Mouse (Mus musculus) intestine, embryonic 16.5 days (tissue): ENCODE results near the gene Tmem89. TPM values are rescaled to one million over a fixed set of nuclear protein-coding genes. Genes with fewer than 3 reads are reported as not detected.
A peak's percentile ranks its signal among the peaks of the same experiment; 100 is the strongest.

Experiments used
- ATAC-seq: fragments of 200-750 bp; cut with Nextera tagmentation; 2 replicates; pipeline ENCODE4 v1.8.0; 2017; ENCODE audit warnings: moderate TSS enrichment, moderate library complexity
- H3K27ac ChIP-seq: fragments of 300-500 bp; sonication (generic); 2 replicates; pipeline ENCODE4 v1.5.1; 2014; ENCODE audit warnings: mild to moderate bottlenecking, low read length
- H3K27me3 ChIP-seq: fragments of 300-500 bp; sonication (generic); replicated peaks from 2 replicates; pipeline ENCODE4 v1.6.1; 2014; ENCODE audit warnings: low read length, control low read depth, mixed read lengths; ENCODE audit not compliant: control insufficient read depth, insufficient read depth
- H3K36me3 ChIP-seq: fragments of 300-500 bp; sonication (generic); 2 replicates; pipeline ENCODE4 v1.6.1; 2014; ENCODE audit warnings: low read length, control low read depth; ENCODE audit not compliant: control insufficient read depth, insufficient read depth
- H3K4me1 ChIP-seq: fragments of 300-500 bp; sonication (generic); 2 replicates; pipeline ENCODE4 v1.6.1; 2014; ENCODE audit warnings: low read length, control low read depth, mixed read lengths; ENCODE audit not compliant: control insufficient read depth, insufficient read depth
- H3K4me2 ChIP-seq: fragments of 300-500 bp; sonication (generic); 2 replicates; pipeline ENCODE4 v1.6.1; 2014; ENCODE audit warnings: low read depth, low read length, control low read depth
- H3K4me3 ChIP-seq: fragments of 300-500 bp; sonication (generic); 2 replicates; pipeline ENCODE4 v1.5.1; 2014; ENCODE audit warnings: mild to moderate bottlenecking, low read length
- H3K9ac ChIP-seq: fragments of 300-500 bp; sonication (generic); 2 replicates; pipeline ENCODE4 v1.6.1; 2014; ENCODE audit warnings: low read depth, low read length
- H3K9me3 ChIP-seq: fragments of 300-500 bp; sonication (generic); 2 replicates; pipeline ENCODE4 v1.6.1; 2016; ENCODE audit warnings: low read length, control low read depth; ENCODE audit not compliant: control insufficient read depth
- WGBS: fragments of 180-500 bp; shearing (Covaris S2); extraction: QIAGEN DNeasy Blood & Tissue Kit; methylation state at CpG from one replicate; pipeline ENCODE4 v1.1.7; 2014; 5-methylcytosine and 5-hydroxymethylcytosine counted together
- polyA plus RNA-seq: library from polyadenylated mRNA; unstranded; fragments of >200 nt; fragmentation: Nextera tagmentation; extraction: Ambion mirVana; gene quantifications from 2 replicates; pipeline ENCODE4 v1.2.1, GENCODE M21; 2015

Tmem89 gene
- polyA plus RNA-seq, 1 experiment from 2014 or later = 0.18 TPM

DNA sequence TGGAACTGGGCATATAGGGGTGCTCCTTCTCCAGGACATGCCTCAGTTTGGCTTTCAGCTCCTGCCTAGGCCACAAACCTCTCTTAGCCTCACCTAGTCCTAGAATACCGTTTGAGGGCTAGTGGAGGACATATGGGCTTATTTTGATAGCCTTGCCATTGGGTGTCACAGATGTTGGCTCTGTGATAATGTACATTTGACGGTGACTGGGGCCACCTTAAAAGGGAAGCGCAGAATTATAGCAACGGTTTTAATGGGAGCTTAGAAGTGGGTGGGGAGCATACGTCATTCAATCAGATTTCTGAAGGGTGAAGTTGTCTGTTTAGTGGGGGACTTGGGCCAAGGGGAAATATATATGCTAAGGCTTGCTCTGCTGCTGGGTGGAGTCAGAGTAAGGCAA lies 31.2 kb downstream of the Tmem89 start:
- no peaks in the 10 kb centered on the region for H3K27me3 ChIP-seq
- no peak for ATAC-seq
- no peak overlapping the region for H3K9ac ChIP-seq
- 0 out of 2 replicates have a peak, but pooled peaks cover 3% of the 10 kb centered on the region for H3K4me1 ChIP-seq
- peaks cover 37% of the 10 kb centered on the region for H3K36me3 ChIP-seq
- H3K9me3 ChIP-seq = no peaks in the 10 kb centered on the region
- no peak overlapping the region for H3K4me2 ChIP-seq
- WGBS = 88% methylated on average over 5 of the region's 5 CpGs
- no peak overlapping the region for H3K4me3 ChIP-seq
- H3K27ac ChIP-seq = no peak overlapping the region

DNA sequence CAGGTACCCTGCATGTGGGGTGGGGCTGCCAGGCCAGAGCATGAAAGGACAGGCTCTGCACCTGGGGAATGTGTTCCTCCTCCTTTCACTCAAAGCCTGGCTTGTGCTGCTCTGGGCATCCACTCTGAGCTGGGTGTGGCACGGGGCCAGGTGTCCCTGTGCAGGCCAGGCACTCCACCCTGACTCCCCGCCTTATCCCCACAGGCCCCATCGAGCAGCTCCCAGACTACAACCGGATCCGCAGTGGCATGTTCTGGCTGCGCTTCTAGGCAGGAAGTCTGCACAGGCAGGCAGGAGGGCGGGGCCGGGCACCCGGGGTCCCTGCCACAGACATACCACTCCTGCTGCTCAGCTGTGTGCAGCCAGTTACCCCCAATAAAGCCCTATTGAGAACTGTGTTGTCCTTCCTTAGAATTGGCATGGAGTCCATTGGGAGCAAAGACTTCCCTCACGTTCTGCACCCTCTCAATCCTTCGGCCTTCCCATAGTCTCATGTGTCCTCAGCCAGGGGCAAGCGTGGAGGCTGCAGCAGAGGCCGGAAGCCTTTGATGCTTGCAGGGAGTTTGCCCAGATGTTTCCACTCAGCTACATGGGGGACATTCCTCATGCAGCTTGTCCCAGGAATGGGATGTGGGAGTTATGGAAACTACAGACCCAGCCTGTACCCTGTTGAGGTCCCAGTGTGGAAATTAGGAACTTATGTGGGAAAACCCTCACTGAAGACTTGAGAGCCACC lies 35.0 kb downstream of the Tmem89 start:
- WGBS = 67% methylated on average over 13 of the region's 13 CpGs
- H3K27me3 ChIP-seq = peaks cover 15% of the 10 kb centered on the region
- H3K27ac ChIP-seq = no peak overlapping the region
- peak; percentile 70 for ATAC-seq
- no peaks in the 10 kb centered on the region for H3K9me3 ChIP-seq
- no peak overlapping the region for H3K9ac ChIP-seq
- H3K4me3 ChIP-seq = no peak overlapping the region
- H3K36me3 ChIP-seq = peaks cover 28% of the 10 kb centered on the region
- 0 out of 2 replicates have a peak, but pooled peaks cover 3% of the 10 kb centered on the region for H3K4me1 ChIP-seq
- H3K4me2 ChIP-seq = no peak overlapping the region

DNA sequence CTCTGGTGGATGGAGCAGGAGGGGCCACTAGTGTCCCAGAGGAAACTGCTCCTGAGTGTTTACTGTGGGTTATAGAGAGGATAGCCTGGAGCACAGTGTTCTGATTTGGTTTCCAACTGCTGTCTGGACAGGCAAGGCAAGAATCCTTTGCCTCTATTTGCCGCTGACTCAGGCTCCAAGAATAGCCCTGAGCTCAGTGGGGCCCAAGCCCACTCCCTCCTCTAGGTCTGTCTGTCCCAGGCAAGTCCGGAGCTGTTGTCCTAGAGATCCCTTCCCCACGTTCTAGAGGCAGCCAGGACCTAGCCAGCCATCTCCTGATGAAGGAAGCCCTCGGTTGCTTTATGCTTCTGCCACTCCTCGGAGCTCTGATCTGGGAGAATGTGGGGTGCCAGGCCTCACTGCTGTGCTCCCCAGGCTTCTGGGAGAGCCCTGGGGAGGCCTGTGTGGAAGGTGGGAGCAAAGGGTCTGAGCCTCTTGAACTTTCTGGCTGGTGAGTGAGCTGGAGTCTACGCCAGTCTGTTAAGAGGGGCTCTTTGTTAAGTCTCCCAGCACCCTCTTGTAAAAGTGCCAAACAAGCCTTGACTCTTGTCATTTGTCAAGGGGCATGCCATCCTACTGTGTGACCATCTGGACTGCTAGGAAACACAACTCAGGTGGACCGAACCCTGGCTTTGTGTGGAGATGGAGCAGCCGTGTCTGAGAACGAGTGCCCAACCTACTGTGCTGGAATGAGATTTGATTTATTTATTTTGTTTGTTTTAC lies 35.7 kb downstream of the Tmem89 start:
- peaks cover 15% of the 10 kb centered on the region for H3K27me3 ChIP-seq
- H3K4me3 ChIP-seq = no peak overlapping the region
- H3K9me3 ChIP-seq = no peaks in the 10 kb centered on the region
- 0 out of 2 replicates have a peak, but pooled peaks cover 3% of the 10 kb centered on the region for H3K4me1 ChIP-seq
- peaks cover 28% of the 10 kb centered on the region for H3K36me3 ChIP-seq
- no peak overlapping the region for H3K27ac ChIP-seq
- ATAC-seq = no peak
- 86% methylated on average over 9 of the region's 9 CpGs for WGBS
- H3K4me2 ChIP-seq = no peak overlapping the region
- H3K9ac ChIP-seq = no peak overlapping the region

DNA sequence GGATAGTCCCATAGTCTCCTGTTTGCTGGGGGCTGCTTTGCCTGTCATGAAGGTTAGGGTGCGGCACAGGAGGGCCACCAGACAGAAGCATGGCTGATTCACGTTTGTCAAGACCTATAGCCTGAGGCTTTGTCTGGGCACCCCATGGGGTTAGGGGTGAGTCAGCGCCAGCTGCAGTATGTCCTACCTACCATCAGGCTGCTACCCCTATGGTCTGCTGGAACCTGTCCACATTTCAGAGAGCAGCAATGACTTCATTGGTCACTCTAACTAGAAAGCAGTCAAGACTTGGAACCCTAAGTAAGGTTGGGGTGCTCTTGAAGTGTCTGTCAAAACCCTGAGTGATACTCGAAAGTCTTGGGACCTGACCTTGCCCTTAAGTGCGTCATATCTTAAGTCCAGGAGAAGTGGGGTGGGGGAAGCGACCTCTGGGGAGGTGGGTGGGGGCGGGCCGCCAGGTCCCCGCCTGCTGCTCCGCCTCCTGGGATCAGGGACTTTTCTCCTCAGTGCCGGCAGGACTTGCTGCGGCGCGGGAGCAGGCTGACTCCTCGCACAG lies 38.7 kb downstream of the Tmem89 start, which contains the start of gene Col7a1:
Col7a1 (plus strand) TSS at position 506 of the 556 bp plus-strand sequence.
- Histone ChIP-seq H3K4me1 (0 out of 2 replicates have a peak, but pooled peaks cover 3% of the 10 kb centered on the region), H3K4me3 (peak within 1 kb of the TSS; percentile 25), H3K9me3 (no peaks in the 10 kb centered on the region), H3K27me3 (peaks cover 15% of the 10 kb centered on the region), H3K9ac (peak within 1 kb of the TSS; percentile 32; the same call in 1 of the 2 replicates), H3K27ac (no peak within 1 kb of the TSS), H3K4me2 (peak within 1 kb of the TSS; percentile 43; the same call in 1 of the 2 replicates), H3K36me3 (peaks cover 16% of the 10 kb centered on the region)
- ATAC-seq = no peak
- WGBS = 10% methylated on average over 15 of the region's 15 CpGs

DNA sequence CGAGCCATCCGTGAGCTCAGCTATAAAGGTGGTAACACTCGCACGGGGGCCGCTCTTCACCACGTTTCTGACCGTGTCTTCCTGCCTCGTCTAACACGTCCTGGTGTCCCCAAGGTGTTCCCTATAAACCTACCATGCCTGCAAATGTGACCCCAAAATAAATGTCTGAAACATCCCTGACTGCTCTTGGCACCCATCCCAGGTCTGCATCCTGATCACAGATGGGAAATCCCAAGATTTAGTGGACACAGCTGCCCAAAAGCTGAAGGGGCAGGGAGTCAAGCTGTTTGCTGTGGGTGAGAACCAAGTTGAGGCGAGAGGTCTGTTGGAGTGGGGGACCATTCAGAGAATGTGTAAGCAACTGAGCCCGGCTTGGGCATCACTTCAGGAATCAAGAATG lies 40.8 kb downstream of the Tmem89 start:
- H3K9me3 ChIP-seq = no peaks in the 10 kb centered on the region
- no peaks in the 10 kb centered on the region for H3K4me1 ChIP-seq
- H3K4me2 ChIP-seq = no peak overlapping the region
- no peak for ATAC-seq
- 85% methylated on average over 11 of the region's 11 CpGs for WGBS
- H3K9ac ChIP-seq = no peak overlapping the region
- no peak overlapping the region for H3K4me3 ChIP-seq
- H3K27ac ChIP-seq = no peak overlapping the region
- peaks cover 15% of the 10 kb centered on the region for H3K27me3 ChIP-seq
- 0 out of 2 replicates have a peak, but pooled peaks cover under 1% of the 10 kb centered on the region for H3K36me3 ChIP-seq

DNA sequence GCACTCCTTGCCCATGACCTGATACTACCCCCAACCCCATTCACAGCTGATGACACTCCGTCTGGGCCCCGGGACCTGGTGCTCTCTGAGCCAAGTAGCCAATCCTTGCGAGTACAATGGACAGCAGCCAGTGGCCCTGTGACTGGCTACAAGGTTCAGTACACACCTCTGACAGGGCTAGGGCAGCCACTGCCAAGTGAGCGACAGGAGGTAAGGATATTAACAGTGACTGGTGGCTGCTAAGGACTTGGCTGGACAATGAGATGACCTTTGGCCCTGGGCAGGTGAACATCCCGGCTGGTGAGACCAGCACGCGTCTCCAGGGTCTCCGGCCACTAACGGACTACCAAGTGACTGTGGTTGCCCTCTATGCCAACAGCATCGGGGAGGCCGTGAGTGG lies 41.4 kb downstream of the Tmem89 start:
- H3K4me3 ChIP-seq = no peak overlapping the region
- WGBS = 86% methylated on average over 11 of the region's 11 CpGs
- H3K36me3 ChIP-seq = no peaks in the 10 kb centered on the region
- no peak overlapping the region for H3K9ac ChIP-seq
- H3K4me1 ChIP-seq = no peaks in the 10 kb centered on the region
- no peaks in the 10 kb centered on the region for H3K9me3 ChIP-seq
- no peak overlapping the region for H3K27ac ChIP-seq
- H3K4me2 ChIP-seq = no peak overlapping the region
- peaks cover 15% of the 10 kb centered on the region for H3K27me3 ChIP-seq
- no peak for ATAC-seq

DNA sequence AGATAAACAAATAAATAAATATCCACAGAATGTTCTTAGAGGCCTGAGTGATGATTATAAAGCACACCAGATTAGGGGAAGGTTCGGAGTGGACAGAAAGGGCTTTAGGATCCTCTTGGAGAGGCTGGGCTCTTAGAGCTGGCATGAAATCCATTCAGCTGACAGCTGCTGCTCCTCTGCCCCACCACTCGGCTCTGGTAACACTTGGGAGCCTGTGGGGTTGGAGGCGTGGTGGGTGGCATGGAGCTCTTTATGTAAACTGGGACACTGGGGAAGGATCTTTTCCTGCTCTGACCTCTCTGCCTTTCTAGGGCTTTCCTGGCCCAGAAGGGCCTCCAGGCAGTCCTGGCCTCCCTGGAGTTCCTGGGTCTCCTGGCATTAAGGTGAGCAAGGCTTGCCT lies 49.2 kb downstream of the Tmem89 start:
- no peak overlapping the region for H3K27ac ChIP-seq
- ATAC-seq = no peak
- no peaks in the 10 kb centered on the region for H3K9me3 ChIP-seq
- H3K36me3 ChIP-seq = no peaks in the 10 kb centered on the region
- no peak overlapping the region for H3K4me3 ChIP-seq
- H3K4me2 ChIP-seq = no peak overlapping the region
- no peak overlapping the region for H3K9ac ChIP-seq
- H3K4me1 ChIP-seq = no peaks in the 10 kb centered on the region
- no peaks in the 10 kb centered on the region for H3K27me3 ChIP-seq
- WGBS = 72% methylated on average over 3 of the region's 3 CpGs

DNA sequence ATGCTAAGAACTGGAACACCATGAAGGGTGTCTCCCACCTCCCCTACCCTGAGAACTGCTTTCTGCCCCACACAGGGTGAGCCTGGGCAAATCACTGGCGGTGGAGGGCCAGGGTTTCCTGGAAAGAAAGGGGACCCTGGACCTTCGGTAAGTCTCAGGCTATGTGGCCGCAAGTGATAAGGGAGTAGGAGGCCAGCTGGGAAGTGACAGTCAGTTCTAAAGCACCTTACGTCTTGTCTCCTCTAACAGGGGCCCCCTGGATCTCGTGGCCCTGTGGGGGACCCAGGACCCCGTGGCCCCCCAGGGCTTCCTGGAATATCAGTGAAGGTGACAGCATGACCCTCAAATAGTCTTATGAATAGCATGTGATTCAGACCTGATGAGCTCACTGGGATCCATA lies 49.9 kb downstream of the Tmem89 start:
- no peak overlapping the region for H3K9ac ChIP-seq
- ATAC-seq = peak; percentile 68; the same call in 1 of the 2 replicates
- no peaks in the 10 kb centered on the region for H3K36me3 ChIP-seq
- H3K27ac ChIP-seq = no peak overlapping the region
- no peaks in the 10 kb centered on the region for H3K4me1 ChIP-seq
- 69% methylated on average over 6 of the region's 6 CpGs for WGBS
- H3K4me2 ChIP-seq = no peak overlapping the region
- no peaks in the 10 kb centered on the region for H3K9me3 ChIP-seq
- H3K27me3 ChIP-seq = no peaks in the 10 kb centered on the region
- no peak overlapping the region for H3K4me3 ChIP-seq
